In the genomic region with DNA sequence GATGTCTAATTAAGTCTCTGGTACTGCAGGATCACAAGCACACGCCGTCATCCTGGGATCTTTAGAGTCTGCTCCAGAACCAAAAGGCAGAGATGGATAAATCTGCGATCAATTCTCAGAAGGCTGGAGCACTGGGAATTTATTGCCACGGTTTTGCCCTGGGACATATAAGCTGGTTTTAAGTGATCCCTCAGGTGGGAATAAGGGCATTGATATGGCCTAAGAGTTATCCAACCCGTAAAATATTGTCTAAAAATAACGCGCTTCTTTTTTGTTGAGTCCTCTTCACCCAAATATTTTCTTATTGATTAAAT, we compare ENCODE assay signal across 15 mouse cellular contexts.
DNase-seq lines count a peak whose midpoint lies in the region; ATAC-seq and TF ChIP-seq lines count a peak whose summit lies in the region.
"Had no signal": no experiment of that assay in that cellular context is flagged by ENCODE, and none has a peak within 500 bp of the region (broad histone marks: within the 10 kb centered on the region; RNA-seq: fewer than 3 reads in every experiment).

No protein-coding gene starts in this region.

- no peak overlapping the region for H3K4me3 ChIP-seq in heart, postnatal 0 days (ENCODE audit: low read depth, low read length)
- H3K4me3 ChIP-seq in stomach, embryonic 14.5 days (ENCODE audit: low read depth, low read length): no peak overlapping the region
- no peak overlapping the region for H3K4me3 ChIP-seq in stomach, postnatal 0 days (ENCODE audit: low read depth, low read length)
- H3K4me3 ChIP-seq in intestine, embryonic 15.5 days (replicated peaks): no peak overlapping the region
- H3K4me3 ChIP-seq in neural tube, embryonic 15.5 days (replicated peaks): no peak overlapping the region; the same call in 1 of the 2 replicates
- H3K4me3 ChIP-seq: liver, embryonic 13.5 days; myocyte had no signal

- TF ChIP-seq CTCF in heart, postnatal 0 days (IDR thresholded peaks at IDR 0.05; ENCODE audit: low read depth): no peak
- TF ChIP-seq CTCF in stomach, postnatal 0 days (IDR thresholded peaks at IDR 0.05; ENCODE audit: low read depth): no peak

- no peaks in the 10 kb centered on the region for H3K36me3 ChIP-seq in heart, postnatal 0 days (replicated peaks; ENCODE audit: control insufficient read depth, insufficient read depth, low read length)
- no peaks in the 10 kb centered on the region for H3K36me3 ChIP-seq in stomach, embryonic 14.5 days (ENCODE audit: control insufficient read depth, insufficient read depth, low read length)
- no peaks in the 10 kb centered on the region for H3K36me3 ChIP-seq in stomach, postnatal 0 days (ENCODE audit: control insufficient read depth, insufficient read depth, low read length)
- H3K36me3 ChIP-seq in intestine, embryonic 15.5 days: no peaks in the 10 kb centered on the region
- H3K36me3 ChIP-seq in neural tube, embryonic 15.5 days: no peaks in the 10 kb centered on the region
- H3K36me3 ChIP-seq: liver, embryonic 13.5 days had no signal

- no peaks in the 10 kb centered on the region for H3K4me1 ChIP-seq in heart, postnatal 0 days (ENCODE audit: control insufficient read depth, insufficient read depth)
- no peaks in the 10 kb centered on the region for H3K4me1 ChIP-seq in stomach, embryonic 14.5 days (ENCODE audit: control insufficient read depth, insufficient read depth, low read length)
- no peaks in the 10 kb centered on the region for H3K4me1 ChIP-seq in stomach, postnatal 0 days (replicated peaks; ENCODE audit: control insufficient read depth, insufficient read depth)
- H3K4me1 ChIP-seq in intestine, embryonic 15.5 days (replicated peaks): 0 out of 2 replicates have a peak, but pooled peaks cover 5% of the 10 kb centered on the region
- peaks cover 28% of the 10 kb centered on the region for H3K4me1 ChIP-seq in neural tube, embryonic 15.5 days
- H3K4me1 ChIP-seq: liver, embryonic 13.5 days had no signal

- WGBS in heart, postnatal 0 days: 67% methylated on average over 7 of the region's 7 CpGs
- WGBS in stomach, embryonic 14.5 days: 80% methylated on average over 7 of the region's 7 CpGs
- WGBS in stomach, postnatal 0 days: 74% methylated on average over 7 of the region's 7 CpGs
- WGBS in intestine, embryonic 15.5 days: 82% methylated on average over 7 of the region's 7 CpGs
- WGBS in neural tube, embryonic 15.5 days: 37% methylated on average over 7 of the region's 7 CpGs

- H3K9ac ChIP-seq in heart, postnatal 0 days (replicated peaks; ENCODE audit: low read depth, low read length): no peak overlapping the region
- no peak overlapping the region for H3K9ac ChIP-seq in stomach, embryonic 14.5 days (replicated peaks; ENCODE audit: low read depth, low read length)
- no peak overlapping the region for H3K9ac ChIP-seq in stomach, postnatal 0 days (ENCODE audit: low read length)
- H3K9ac ChIP-seq in intestine, embryonic 15.5 days: no peak overlapping the region
- H3K9ac ChIP-seq in neural tube, embryonic 15.5 days (replicated peaks): 0 out of 2 replicates have a peak overlapping the region, but pooled peaks have one; percentile 7
- H3K9ac ChIP-seq: liver, embryonic 13.5 days had no signal

- no peaks in the 10 kb centered on the region for H3K9me3 ChIP-seq in heart, postnatal 0 days (replicated peaks; ENCODE audit: control insufficient read depth, low read length)
- no peaks in the 10 kb centered on the region for H3K9me3 ChIP-seq in stomach, embryonic 14.5 days (ENCODE audit: control insufficient read depth, low read depth, low read length)
- H3K9me3 ChIP-seq in stomach, postnatal 0 days (ENCODE audit: control insufficient read depth, low read length): no peaks in the 10 kb centered on the region
- H3K9me3 ChIP-seq in intestine, embryonic 15.5 days: no peaks in the 10 kb centered on the region
- no peaks in the 10 kb centered on the region for H3K9me3 ChIP-seq in neural tube, embryonic 15.5 days (replicated peaks)
- H3K9me3 ChIP-seq: liver, embryonic 13.5 days had no signal

- H3K27ac ChIP-seq in heart, postnatal 0 days (ENCODE audit: low read depth): no peak overlapping the region
- no peak overlapping the region for H3K27ac ChIP-seq in stomach, embryonic 14.5 days (ENCODE audit: low read length)
- no peak overlapping the region for H3K27ac ChIP-seq in stomach, postnatal 0 days (replicated peaks)
- H3K27ac ChIP-seq in intestine, embryonic 15.5 days: no peak overlapping the region
- peak overlapping the region; percentile 60; the same call in 1 of the 2 replicates for H3K27ac ChIP-seq in neural tube, embryonic 15.5 days (replicated peaks)
- H3K27ac ChIP-seq: liver, embryonic 13.5 days had no signal

- peak overlapping the region; percentile 37; the same call in 1 of the 2 replicates for H3K4me2 ChIP-seq in heart, postnatal 0 days (ENCODE audit: low read depth, low read length)
- 0 out of 2 replicates have a peak overlapping the region, but pooled peaks have one; percentile 7 for H3K4me2 ChIP-seq in stomach, embryonic 14.5 days (replicated peaks; ENCODE audit: low read depth, low read length)
- no peak overlapping the region for H3K4me2 ChIP-seq in stomach, postnatal 0 days (replicated peaks; ENCODE audit: low read depth)
- H3K4me2 ChIP-seq in intestine, embryonic 15.5 days (replicated peaks): 0 out of 2 replicates have a peak overlapping the region, but pooled peaks have one; percentile 6
- H3K4me2 ChIP-seq in neural tube, embryonic 15.5 days: peak overlapping the region; percentile 43
- H3K4me2 ChIP-seq: liver, embryonic 13.5 days had no signal

- ATAC-seq in heart, postnatal 0 days (ENCODE audit: insufficient read depth, low read depth): no peak
- no peak for ATAC-seq in stomach, embryonic 14.5 days (ENCODE audit: insufficient number of reproducible peaks, insufficient read depth, low FRiP score, low read depth)
- no peak for ATAC-seq in stomach, postnatal 0 days (ENCODE audit: low FRiP score, low TSS enrichment)
- no peak for ATAC-seq in intestine, embryonic 15.5 days
- no peak for ATAC-seq in neural tube, embryonic 15.5 days (ENCODE audit: low FRiP score)

- intact Hi-C loops in heart, postnatal 14 days (cut with DNase I): no loop called here

- no peak for DNase-seq in heart, postnatal 0 days (ENCODE audit: low spot score)
- no peak for DNase-seq in heart, postnatal 14 days
- no peak for DNase-seq in stomach, postnatal 0 days (ENCODE audit: low spot score)
- no peak for DNase-seq in layer of hippocampus, postnatal 25 days (ENCODE audit: extremely low spot score in 1 of 2, low spot score in 1 of 2)
- no peak for DNase-seq in gastrocnemius, postnatal 4 days (ENCODE audit: low spot score in 2 of 2)
- DNase-seq: cerebellum, adult 11 months; gastrocnemius, postnatal 36 days; kidney, postnatal 25 days; liver, embryonic 13.5 days; lung, postnatal 36 days; thymus, adult 2 months had no signal

- TF ChIP-seq EP300 in heart, postnatal 0 days (IDR thresholded peaks at IDR 0.05; ENCODE audit: low read depth): no peak
- no peak for TF ChIP-seq EP300 in stomach, postnatal 0 days (optimal IDR thresholded peaks at IDR 0.05)

- no peaks in the 10 kb centered on the region for H3K27me3 ChIP-seq in heart, postnatal 0 days (ENCODE audit: control insufficient read depth, insufficient read depth, low read length)
- no peaks in the 10 kb centered on the region for H3K27me3 ChIP-seq in stomach, embryonic 14.5 days (ENCODE audit: control insufficient read depth, insufficient read depth, low read length)
- no peaks in the 10 kb centered on the region for H3K27me3 ChIP-seq in stomach, postnatal 0 days (ENCODE audit: control insufficient read depth, insufficient read depth, low read length)
- H3K27me3 ChIP-seq in intestine, embryonic 15.5 days (replicated peaks): no peaks in the 10 kb centered on the region
- no peaks in the 10 kb centered on the region for H3K27me3 ChIP-seq in neural tube, embryonic 15.5 days (replicated peaks)
- H3K27me3 ChIP-seq: liver, embryonic 13.5 days had no signal
